Mouse (Mus musculus): ENCODE measurements around the gene Diaph2. TPM values are rescaled to one million over a fixed set of nuclear protein-coding genes. Genes with fewer than 3 reads are reported as not detected.

The Diaph2 gene
- 9.9 TPM for polyA plus RNA-seq (2017; shearing (Covaris generic))

GRCm38 (mm10) chrX:129749571-129750061 is at the start of gene Diaph2:
Gene Diaph2, plus strand, starts transcription at chrX:129749742.

